8 mouse cellular contexts compared by ENCODE assay signal in the genomic region with DNA sequence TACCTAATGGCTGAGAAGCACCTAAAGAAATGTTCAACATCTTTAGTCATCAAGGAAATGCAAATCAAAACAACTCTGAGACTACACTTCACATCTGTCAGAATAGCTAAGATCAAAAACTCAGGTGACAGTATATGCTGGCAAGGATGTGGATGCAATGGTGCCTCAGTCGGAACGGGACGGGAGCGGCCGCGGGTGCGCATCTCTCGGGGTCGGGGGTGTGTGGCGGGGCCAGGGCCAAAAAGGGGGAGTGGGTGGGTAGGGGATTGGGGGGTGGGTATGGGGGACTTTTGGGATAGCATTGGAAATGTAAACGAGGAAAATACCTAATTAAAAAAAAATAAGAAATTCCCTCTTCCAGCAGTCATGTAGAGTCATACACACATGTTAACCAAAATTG.
A peak's percentile ranks its signal among the peaks of the same experiment; 100 is the strongest.
DNase-seq lines count a peak whose midpoint lies in the region; ATAC-seq and TF ChIP-seq lines count a peak whose summit lies in the region.
"Not testable (repeated sequence)": the region's sequence is repeated elsewhere in the genome, so short reads cannot be mapped to it uniquely, and the experiment has no call there.

No protein-coding gene starts in this region.

- not testable (repeated sequence) for H3K9ac ChIP-seq in MEL (ENCODE audit: control insufficient read depth, low read depth, low read length, poor library complexity, severe bottlenecking); heart, embryonic 16.5 days (ENCODE audit: low read length); liver, postnatal 0 days (replicated peaks)

- TF ChIP-seq EP300 in MEL (IDR thresholded peaks at IDR 0.05; ENCODE audit: low read depth in 1 of 2, low read length in 2 of 2); liver, postnatal 0 days (IDR thresholded peaks at IDR 0.05; ENCODE audit: low read depth): not testable (repeated sequence)

- not testable (repeated sequence) for H3K36me3 ChIP-seq in MEL (ENCODE audit: control insufficient read depth in 1 of 2, insufficient read depth in 2 of 2, low read length in 2 of 2); forebrain, embryonic 10.5 days (replicated peaks); heart, embryonic 16.5 days (ENCODE audit: control insufficient read depth, insufficient read depth); liver, postnatal 0 days (replicated peaks; ENCODE audit: insufficient read depth, low read length); thymus, adult 2 months (ENCODE audit: control insufficient read depth, insufficient read depth, low read length)

- H3K9me3 ChIP-seq in MEL (replicated peaks; ENCODE audit: insufficient read depth, low read length); forebrain, embryonic 10.5 days; heart, embryonic 16.5 days (replicated peaks; ENCODE audit: control insufficient read depth, low read length); liver, postnatal 0 days (ENCODE audit: low read length): not testable (repeated sequence)

- H3K4me1 ChIP-seq in MEL (ENCODE audit: control insufficient read depth in 1 of 2, insufficient read depth in 2 of 2, low read length in 2 of 2); forebrain, embryonic 10.5 days; heart, embryonic 16.5 days (ENCODE audit: control insufficient read depth, insufficient read depth, low read length); liver, postnatal 0 days (ENCODE audit: insufficient read depth); thymus, adult 2 months (replicated peaks; ENCODE audit: control insufficient read depth, insufficient read depth, low read length): not testable (repeated sequence)

- not testable (repeated sequence) for H3K4me2 ChIP-seq in heart, embryonic 16.5 days (ENCODE audit: low read depth, low read length); liver, postnatal 0 days (ENCODE audit: low read depth, low read length)

- DNase-seq in MEL (ENCODE audit: low read depth, low spot score): peak; percentile 81
- DNase-seq in c-Kit-positive CD71-positive TER-119-positive erythroid progenitor cells, embryonic 14.5 days (ENCODE audit: low spot score): peak; percentile 78
- peak; percentile 98 for DNase-seq in forebrain, embryonic 10.5 days (ENCODE audit: extremely low spot score, low spot score)
- DNase-seq in kidney, postnatal 36 days: peak; percentile 32 to 85
- DNase-seq in liver, postnatal 0 days: peak; percentile 94
- DNase-seq in ovary, postnatal 10 days (ENCODE audit: low spot score): peak; percentile 65
- peak; percentile 67 for DNase-seq in thymus, adult 2 months

- WGBS in forebrain, embryonic 10.5 days: 51% methylated on average over 11 of the region's 11 CpGs
- 68% methylated on average over 11 of the region's 11 CpGs for WGBS in heart, embryonic 16.5 days
- 61% methylated on average over 11 of the region's 11 CpGs for WGBS in liver, postnatal 0 days (ENCODE audit: insufficient replicate concordance)
- WGBS in thymus, adult 2 months: 58% methylated on average over 11 of the region's 11 CpGs

- ATAC-seq in heart, embryonic 16.5 days (replicated peaks; ENCODE audit: extremely low read depth, insufficient read depth, low FRiP score): peak; percentile 79; the same call in 1 of the 2 replicates
- peak; percentile 100 for ATAC-seq in liver, postnatal 0 days

- H3K27ac ChIP-seq in MEL (ENCODE audit: control insufficient read depth, low read depth, low read length); forebrain, embryonic 10.5 days; heart, embryonic 16.5 days (ENCODE audit: low read length); liver, postnatal 0 days (ENCODE audit: low read depth); thymus, adult 2 months (ENCODE audit: control insufficient read depth, insufficient read depth, low read length): not testable (repeated sequence)

- TF ChIP-seq POLR2A in MEL (IDR thresholded peaks at IDR 0.05; ENCODE audit: control insufficient read depth in 1 of 2, insufficient read depth in 1 of 2, low read depth in 1 of 2, low read length in 2 of 2, poor library complexity in 1 of 2); thymus, adult 2 months (IDR thresholded peaks at IDR 0.05; ENCODE audit: control insufficient read depth, extremely low read depth, insufficient read depth, low read length, poor library complexity): not testable (repeated sequence)

- not testable (repeated sequence) for H3K4me3 ChIP-seq in MEL (ENCODE audit: control insufficient read depth in 1 of 2, insufficient read depth in 1 of 2, low read depth in 2 of 2, low read length in 2 of 2); forebrain, embryonic 10.5 days; heart, embryonic 16.5 days (ENCODE audit: low read length); liver, postnatal 0 days (ENCODE audit: low read depth, low read length); thymus, adult 2 months (ENCODE audit: control insufficient read depth, insufficient read depth, low read length)

- not testable (repeated sequence) for TF ChIP-seq RAD21 in MEL (IDR thresholded peaks at IDR 0.05; ENCODE audit: low read depth, low read length)

- H3K27me3 ChIP-seq in MEL (ENCODE audit: control insufficient read depth in 1 of 2, insufficient read depth in 2 of 2, low read length in 2 of 2); forebrain, embryonic 10.5 days (ENCODE audit: poor library complexity, severe bottlenecking); heart, embryonic 16.5 days (ENCODE audit: control insufficient read depth, insufficient read depth, low read length); liver, postnatal 0 days (ENCODE audit: insufficient read depth, low read length); thymus, adult 2 months (ENCODE audit: control insufficient read depth, insufficient read depth, low read length): not testable (repeated sequence)

- not testable (repeated sequence) for H3K79me2 ChIP-seq in MEL (ENCODE audit: control insufficient read depth, insufficient read depth, low read length, poor library complexity)

- peak in 1 of 3 experiments; percentile 33; a peak in 2 of 6 replicates for TF ChIP-seq CTCF in MEL (IDR thresholded peaks at IDR 0.05 in 2 of 3, conservative IDR thresholded peaks at IDR 0.05 in 1 of 3; ENCODE audit: control insufficient read depth in 1 of 3, insufficient read depth in 1 of 3, low read depth in 2 of 3, low read length in 3 of 3, poor library complexity in 1 of 3, severe bottlenecking in 1 of 3)
- TF ChIP-seq CTCF in liver, postnatal 0 days (IDR thresholded peaks at IDR 0.05; ENCODE audit: low read depth); thymus, adult 2 months (IDR thresholded peaks at IDR 0.05; ENCODE audit: borderline replicate concordance, control insufficient read depth, extremely low read depth, insufficient read depth, low read length, poor library complexity): not testable (repeated sequence)

TF ChIP-seq in MEL, 35 proteins besides CTCF, POLR2A, EP300 and RAD21:
- TF ChIP-seq UBTF (IDR thresholded peaks at IDR 0.05; ENCODE audit: borderline replicate concordance, insufficient read depth, low read depth, low read length): peak; percentile 60; the same call in 1 of the 2 replicates
TF ChIP-seq in MEL: peak in this region for 1; not testable (repeated sequence) for 34.
